Mouse (Mus musculus) small intestine, adult 2 months (tissue): ENCODE data around the gene Tnnt3.

Experiments
- CTCF ChIP-seq: fragments of 200-500 bp; IDR thresholded peaks from 2 replicates; pipeline ENCODE4 v1.5.1; 2012; ENCODE audit warnings: low read depth, mild to moderate bottlenecking, control low read depth, inconsistent platforms, low read length, moderate library complexity, mixed read lengths; ENCODE audit not compliant: insufficient replicate concordance, insufficient read length; ENCODE audit errors: extremely low read depth
- POLR2A ChIP-seq: fragments of 200-500 bp; IDR thresholded peaks from 2 replicates; pipeline ENCODE4 v1.6.1; 2012; ENCODE audit warnings: low read depth, mild to moderate bottlenecking, control low read depth, inconsistent platforms, low read length, moderate library complexity

- no peak for TF ChIP-seq POLR2A
- TF ChIP-seq CTCF = no peak
Observed at GRCm38 (mm10) chr7:142516221-142516978, 17.8 kb downstream of the Tnnt3 start.
